ENCODE assay signal across 1 mouse cellular context in genomic region chr1:132246137-132246536, GRCm38 (mm10).
A peak's percentile ranks its signal among the peaks of the same experiment; 100 is the strongest.
TF ChIP-seq lines count a peak whose summit lies in the region.

No protein-coding gene starts in this region.

TF ChIP-seq in MEL, 35 proteins besides CTCF, POLR2A, EP300 and RAD21 (continued from another document):
- peak; percentile 69 for TF ChIP-seq MAFK (IDR thresholded peaks at IDR 0.05; ENCODE audit: borderline replicate concordance, low read depth, low read length)
- no peak for TF ChIP-seq CHD2 (IDR thresholded peaks at IDR 0.05; ENCODE audit: low read length)
- TF ChIP-seq ZC3H11A (IDR thresholded peaks at IDR 0.05; ENCODE audit: low read depth, low read length), result no peak
- TF ChIP-seq SIN3A (IDR thresholded peaks at IDR 0.05; ENCODE audit: low read length), result peak; percentile 99
- no peak for TF ChIP-seq POLR2AphosphoS2 (IDR thresholded peaks at IDR 0.05; ENCODE audit: low read length)
- TF ChIP-seq MAX (IDR thresholded peaks at IDR 0.05; ENCODE audit: low read length), result peak; percentile 99
- TF ChIP-seq NELFE (IDR thresholded peaks at IDR 0.05; ENCODE audit: low read depth, low read length), result 0 out of 2 replicates have a peak, but pooled peaks have one; percentile 21
- no peak; the same call in 1 of the 2 replicates for TF ChIP-seq ZKSCAN1 (IDR thresholded peaks at IDR 0.05; ENCODE audit: low read depth, low read length)
- TF ChIP-seq JUND (IDR thresholded peaks at IDR 0.05; ENCODE audit: low read depth, low read length), result no peak
- TF ChIP-seq MYB (IDR thresholded peaks at IDR 0.05; ENCODE audit: low read depth, low read length), result no peak
- TF ChIP-seq TAL1 (IDR thresholded peaks at IDR 0.05; ENCODE audit: low read length), result peak; percentile 59
- TF ChIP-seq HCFC1 (IDR thresholded peaks at IDR 0.05; ENCODE audit: low read depth, low read length), result 0 out of 2 replicates have a peak, but pooled peaks have one; percentile 35
- peak; percentile 99 for TF ChIP-seq MXI1 (IDR thresholded peaks at IDR 0.05; ENCODE audit: low read depth, low read length)
- peak; percentile 98 for TF ChIP-seq MYC (IDR thresholded peaks at IDR 0.05; ENCODE audit: low read depth, low read length)
- no peak for TF ChIP-seq E2F4 (IDR thresholded peaks at IDR 0.05; ENCODE audit: borderline replicate concordance, low read depth, low read length)
TF ChIP-seq in MEL: peak in this region for 18.
